Mouse (Mus musculus): ENCODE measurements at regions not wholly inside any gene's neighbourhood (a gene's known extent, or its start where the extent isn't known, plus 50 kb on each side); places are given as distances from the start of the nearest gene placed in this dataset.

- Histone ChIP-seq H3K4me1 (ENCODE audit: control insufficient read depth, insufficient read depth, low read length) (no peaks in the 10 kb centered on the region), H3K4me3 (ENCODE audit: insufficient read depth, low read length) (no peak overlapping the region), H3K27ac (ENCODE audit: insufficient read depth, low read length) (no peak overlapping the region)
- TF ChIP-seq CTCF (IDR thresholded peaks at IDR 0.05; ENCODE audit: borderline replicate concordance, insufficient read depth, low read length) (no peak), POLR2A (IDR thresholded peaks at IDR 0.05; ENCODE audit: low read depth, low read length) (no peak)
Measured at GRCm38 (mm10) chr13:72902576-72902975, 274.0 kb downstream of the Irx2 start.

- H3K4me1 ChIP-seq (ENCODE audit: control insufficient read depth, insufficient read depth, low read length) = no peaks in the 10 kb centered on the region
- no peak for TF ChIP-seq POLR2A (IDR thresholded peaks at IDR 0.05; ENCODE audit: low read depth, low read length)
- TF ChIP-seq CTCF (IDR thresholded peaks at IDR 0.05; ENCODE audit: borderline replicate concordance, insufficient read depth, low read length) = no peak
- H3K4me3 ChIP-seq (ENCODE audit: insufficient read depth, low read length) = no peak overlapping the region
- no peak overlapping the region for H3K27ac ChIP-seq (ENCODE audit: insufficient read depth, low read length)
Measured at GRCm38 (mm10) chr13:72918895-72919294, 290.3 kb downstream of the Irx2 start.

GRCm38 (mm10) chr13:72920368-72920767 lies 291.7 kb downstream of the Irx2 start:
- no peak for TF ChIP-seq CTCF (IDR thresholded peaks at IDR 0.05; ENCODE audit: borderline replicate concordance, insufficient read depth, low read length)
- Histone ChIP-seq H3K4me3 (ENCODE audit: insufficient read depth, low read length) (no peak overlapping the region), H3K4me1 (ENCODE audit: control insufficient read depth, insufficient read depth, low read length) (no peaks in the 10 kb centered on the region), H3K27ac (ENCODE audit: insufficient read depth, low read length) (no peak overlapping the region)

DNA sequence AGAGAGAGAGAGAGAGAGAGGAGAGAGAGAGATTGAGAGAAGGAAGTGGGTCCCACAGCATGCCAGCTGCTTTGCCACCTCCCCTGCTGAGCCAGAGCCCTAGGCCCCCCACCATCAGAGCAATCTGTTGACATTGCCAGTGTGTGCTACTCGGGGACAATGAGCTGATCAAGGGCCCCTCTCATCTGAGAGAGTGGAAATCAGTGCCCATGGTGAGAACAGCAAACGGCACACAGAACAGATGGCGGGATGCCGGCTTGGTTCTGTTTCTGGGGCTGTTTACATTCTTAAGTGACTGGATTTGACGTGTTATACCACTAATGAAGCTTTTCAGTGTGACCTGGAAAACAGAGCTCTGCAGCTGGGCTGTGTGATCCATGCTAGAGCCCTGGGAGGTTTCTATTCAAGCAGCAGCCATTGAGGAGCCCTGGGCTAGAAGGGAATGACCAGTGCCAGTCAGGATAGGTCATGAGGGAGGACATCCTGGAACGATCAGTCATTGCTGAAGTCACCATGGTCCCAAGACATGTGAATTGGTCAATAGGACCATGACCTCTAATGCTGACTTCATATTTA lies 296.0 kb downstream of the Irx2 start:
- no peak overlapping the region for H3K27ac ChIP-seq (ENCODE audit: insufficient read depth, low read length)
- TF ChIP-seq POLR2A (IDR thresholded peaks at IDR 0.05; ENCODE audit: low read depth, low read length) = no peak
- TF ChIP-seq CTCF (IDR thresholded peaks at IDR 0.05; ENCODE audit: borderline replicate concordance, insufficient read depth, low read length) = no peak
- H3K4me1 ChIP-seq (ENCODE audit: control insufficient read depth, insufficient read depth, low read length) = no peaks in the 10 kb centered on the region
- H3K4me3 ChIP-seq (ENCODE audit: insufficient read depth, low read length) = no peak overlapping the region

DNA sequence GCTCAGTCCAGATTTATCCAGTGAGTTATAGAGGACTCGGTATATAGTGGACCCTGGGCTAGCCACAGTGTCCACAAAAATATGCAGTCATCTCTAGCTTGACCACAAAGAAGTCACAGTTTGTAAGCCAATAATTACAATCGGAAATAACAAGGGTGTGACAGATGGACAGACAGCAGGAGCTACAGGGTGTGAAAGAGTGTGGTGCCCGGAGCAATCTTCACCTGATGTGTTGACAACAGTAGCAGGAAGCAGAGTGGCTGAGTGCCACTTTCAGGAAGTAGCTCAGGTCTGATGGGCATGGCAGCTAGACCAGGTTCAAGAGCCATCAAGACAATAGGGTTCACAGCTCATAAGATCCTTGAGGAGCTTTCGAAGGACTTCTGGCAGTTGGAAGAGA lies 308.6 kb downstream of the Irx2 start:
- Histone ChIP-seq H3K27ac (ENCODE audit: insufficient read depth, low read length) (no peak overlapping the region), H3K4me3 (ENCODE audit: insufficient read depth, low read length) (no peak overlapping the region), H3K4me1 (ENCODE audit: control insufficient read depth, insufficient read depth, low read length) (no peaks in the 10 kb centered on the region)
- TF ChIP-seq CTCF (IDR thresholded peaks at IDR 0.05; ENCODE audit: borderline replicate concordance, insufficient read depth, low read length) = no peak
- TF ChIP-seq POLR2A (IDR thresholded peaks at IDR 0.05; ENCODE audit: low read depth, low read length) = no peak

- H3K27ac ChIP-seq (ENCODE audit: insufficient read depth, low read length) = no peak overlapping the region
- H3K4me3 ChIP-seq (ENCODE audit: insufficient read depth, low read length) = no peak overlapping the region
- no peak for TF ChIP-seq CTCF (IDR thresholded peaks at IDR 0.05; ENCODE audit: borderline replicate concordance, insufficient read depth, low read length)
- no peak for TF ChIP-seq POLR2A (IDR thresholded peaks at IDR 0.05; ENCODE audit: low read depth, low read length)
- H3K4me1 ChIP-seq (ENCODE audit: control insufficient read depth, insufficient read depth, low read length) = no peaks in the 10 kb centered on the region
Measured at GRCm38 (mm10) chr13:72938156-72938874, 309.7 kb downstream of the Irx2 start.

GRCm38 (mm10) chr13:72947374-72948165 lies 312.7 kb upstream of the Irx4 start:
- Histone ChIP-seq H3K4me1 (ENCODE audit: control insufficient read depth, insufficient read depth, low read length) (no peaks in the 10 kb centered on the region), H3K4me3 (ENCODE audit: insufficient read depth, low read length) (no peak overlapping the region), H3K27ac (ENCODE audit: insufficient read depth, low read length) (no peak overlapping the region)
- TF ChIP-seq POLR2A (IDR thresholded peaks at IDR 0.05; ENCODE audit: low read depth, low read length) (no peak), CTCF (IDR thresholded peaks at IDR 0.05; ENCODE audit: borderline replicate concordance, insufficient read depth, low read length) (no peak)

DNA sequence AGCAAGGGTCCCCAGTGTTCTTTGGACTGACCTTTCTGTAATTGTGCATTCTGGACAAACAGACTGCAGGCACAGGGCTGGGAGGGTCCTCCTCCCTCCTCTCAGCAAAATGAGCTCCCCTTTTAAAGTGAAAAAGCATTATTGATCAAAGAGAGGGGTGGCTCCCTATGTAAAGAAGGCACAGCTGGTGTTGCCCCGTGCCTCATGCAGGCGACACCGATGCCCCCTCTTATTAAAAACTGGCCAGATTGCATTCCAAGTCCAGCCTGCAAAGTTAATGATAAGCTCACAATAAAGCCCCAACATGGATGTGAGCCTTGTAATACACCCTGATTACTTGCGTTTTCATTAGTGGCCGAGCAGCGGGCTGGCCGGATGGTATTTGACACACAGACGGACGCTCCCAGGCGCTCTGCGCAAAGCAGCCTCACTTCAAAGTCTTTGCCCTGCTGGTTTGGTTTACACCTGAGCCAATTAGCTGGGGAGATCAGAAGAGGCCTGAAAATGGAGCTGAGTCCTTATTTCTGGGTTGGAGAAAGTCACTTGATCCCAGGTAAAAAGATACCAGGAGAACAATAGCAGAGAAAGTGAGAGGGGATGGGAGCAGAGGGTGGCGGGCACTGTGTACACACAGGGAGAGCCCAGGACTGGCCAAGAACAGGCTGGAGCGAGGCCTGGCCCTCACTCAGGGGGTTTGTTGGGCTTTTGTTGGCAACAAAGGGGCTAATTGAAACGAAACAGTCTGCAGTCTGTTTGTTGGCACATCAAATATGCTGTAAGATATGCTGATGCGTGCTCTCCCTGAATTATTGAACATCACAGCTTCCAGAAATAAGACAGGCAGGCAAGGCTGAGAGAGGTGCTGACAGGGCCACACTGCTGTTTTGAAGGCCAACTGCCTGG lies 301.4 kb upstream of the Irx4 start:
- TF ChIP-seq POLR2A (IDR thresholded peaks at IDR 0.05; ENCODE audit: low read depth, low read length) (no peak), CTCF (IDR thresholded peaks at IDR 0.05; ENCODE audit: borderline replicate concordance, insufficient read depth, low read length) (no peak)
- H3K4me1 ChIP-seq (ENCODE audit: control insufficient read depth, insufficient read depth, low read length) = no peaks in the 10 kb centered on the region
- no peak overlapping the region for H3K4me3 ChIP-seq (ENCODE audit: insufficient read depth, low read length)
- no peak overlapping the region for H3K27ac ChIP-seq (ENCODE audit: insufficient read depth, low read length)

DNA sequence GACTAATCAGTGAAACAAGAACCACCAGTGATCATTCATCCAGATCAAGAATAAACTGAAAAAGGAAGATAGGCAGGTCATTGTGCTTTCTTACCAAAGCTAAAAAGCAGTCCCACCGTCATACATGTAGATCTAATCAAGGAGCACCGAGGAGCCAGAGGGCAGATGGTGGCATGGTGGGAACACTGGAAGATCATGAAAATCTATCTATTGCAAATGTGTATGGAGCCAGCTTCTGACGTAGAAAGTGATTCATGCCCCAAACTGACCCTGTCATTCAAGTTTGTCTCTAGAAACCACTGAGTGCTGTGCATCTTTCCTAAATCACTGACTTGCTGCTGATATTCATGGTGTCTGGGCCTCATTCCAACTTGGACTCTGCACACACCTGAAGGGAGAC lies 299.0 kb upstream of the Irx4 start:
- Histone ChIP-seq H3K4me1 (ENCODE audit: control insufficient read depth, insufficient read depth, low read length) (no peaks in the 10 kb centered on the region), H3K27ac (ENCODE audit: insufficient read depth, low read length) (no peak overlapping the region), H3K4me3 (ENCODE audit: insufficient read depth, low read length) (no peak overlapping the region)
- TF ChIP-seq CTCF (IDR thresholded peaks at IDR 0.05; ENCODE audit: borderline replicate concordance, insufficient read depth, low read length) (no peak), POLR2A (IDR thresholded peaks at IDR 0.05; ENCODE audit: low read depth, low read length) (no peak)
